Mouse (Mus musculus) MEL (cell line): ENCODE data around the gene Acot13. TPM values are rescaled to one million over a fixed set of nuclear protein-coding genes. Genes with fewer than 3 reads are reported as not detected.

Experiments
- DNase-seq: peaks from one replicate; pipeline ENCODE4 v3.0.0; 2011; ENCODE audit warnings: low read depth, low spot score
- H3K27ac ChIP-seq: 2 replicates; pipeline ENCODE4 v1.5.1; 2012; ENCODE audit warnings: low read depth, mild to moderate bottlenecking, control low read depth, low read length, moderate library complexity; ENCODE audit not compliant: control insufficient read depth
- H3K27me3 ChIP-seq, 2 experiments: fragments of 150-350 bp in 1 of 2; sonication (generic) in 1 of 2; 2 replicates each; pipeline ENCODE4 v1.6.1; 2012; ENCODE audit warnings: low read length in 2 of 2, mild to moderate bottlenecking in 2 of 2, improper control_type of control experiment in 1 of 2, moderate library complexity in 1 of 2; ENCODE audit not compliant: insufficient read depth in 2 of 2, control insufficient read depth in 1 of 2
- H3K36me3 ChIP-seq, 2 experiments: 2 replicates each; pipeline ENCODE4 v1.6.1; 2012 to 2014; ENCODE audit warnings: low read length in 2 of 2, improper control_type of control experiment in 1 of 2, inconsistent platforms in 1 of 2, mild to moderate bottlenecking in 1 of 2; ENCODE audit not compliant: insufficient read depth in 2 of 2, control insufficient read depth in 1 of 2
- H3K4me1 ChIP-seq, 2 experiments: fragments of 150-350 bp in 1 of 2; sonication (generic) in 1 of 2; 2 replicates each; pipeline ENCODE4 v1.6.1; 2012; ENCODE audit warnings: low read length in 2 of 2, improper control_type of control experiment in 1 of 2, mild to moderate bottlenecking in 1 of 2; ENCODE audit not compliant: insufficient read depth in 2 of 2, control insufficient read depth in 1 of 2
- H3K4me3 ChIP-seq, 2 experiments: fragments of 150-350 bp in 1 of 2; sonication (generic) in 1 of 2; 2 replicates each; pipeline ENCODE4 v1.5.1; 2012; ENCODE audit warnings: low read depth in 2 of 2, low read length in 2 of 2, mild to moderate bottlenecking in 2 of 2, moderate library complexity in 2 of 2, control low read depth in 1 of 2, improper control_type of control experiment in 1 of 2; ENCODE audit not compliant: control insufficient read depth in 1 of 2, insufficient read depth in 1 of 2
- H3K79me2 ChIP-seq: 2 replicates; pipeline ENCODE4 v1.6.1; 2012; ENCODE audit warnings: mild to moderate bottlenecking, low read length, moderate library complexity; ENCODE audit not compliant: control insufficient read depth, poor library complexity, insufficient read depth
- H3K9ac ChIP-seq: 2 replicates; pipeline ENCODE4 v1.6.1; 2012; ENCODE audit warnings: low read depth, mild to moderate bottlenecking, control low read depth, low read length, moderate library complexity; ENCODE audit not compliant: control insufficient read depth, poor library complexity, severe bottlenecking
- H3K9me3 ChIP-seq: fragments of 150-350 bp; sonication (generic); replicated peaks from 2 replicates; pipeline ENCODE4 v1.6.1; 2012; ENCODE audit warnings: mild to moderate bottlenecking, low read length, improper control_type of control experiment, moderate library complexity; ENCODE audit not compliant: insufficient read depth
- BHLHE40 ChIP-seq: IDR thresholded peaks from 2 replicates; pipeline ENCODE4 v1.6.1; 2012; ENCODE audit warnings: low read depth, mild to moderate bottlenecking, inconsistent platforms, low read length, improper control_type of control experiment, borderline replicate concordance
- EP300 ChIP-seq, 2 experiments: IDR thresholded peaks; 2 replicates each; pipeline ENCODE4 v1.6.1; 2011; ENCODE audit warnings: improper control_type of control experiment in 2 of 2, low read length in 2 of 2, low read depth in 1 of 2, mild to moderate bottlenecking in 1 of 2
- GABPA ChIP-seq: IDR thresholded peaks from 2 replicates; pipeline ENCODE4 v1.6.1; 2012; ENCODE audit warnings: low read depth, mild to moderate bottlenecking, inconsistent platforms, low read length, improper control_type of control experiment, moderate library complexity
- GATA1 ChIP-seq: IDR thresholded peaks from 2 replicates; pipeline ENCODE4 v1.6.1; 2011; ENCODE audit warnings: low read depth, low read length, improper control_type of control experiment
- HCFC1 ChIP-seq: IDR thresholded peaks from 2 replicates; pipeline ENCODE4 v1.6.1; 2012; ENCODE audit warnings: low read depth, mild to moderate bottlenecking, inconsistent platforms, low read length, improper control_type of control experiment, moderate library complexity
- KAT2A ChIP-seq: conservative IDR thresholded peaks from 2 replicates; pipeline ENCODE4 v1.6.1; 2012; ENCODE audit warnings: low read depth, low read length, improper control_type of control experiment, inconsistent platforms
- MAFK ChIP-seq: IDR thresholded peaks from 2 replicates; pipeline ENCODE4 v1.6.1; 2011; ENCODE audit warnings: low read depth, mild to moderate bottlenecking, low read length, improper control_type of control experiment, borderline replicate concordance
- MXI1 ChIP-seq: IDR thresholded peaks from 2 replicates; pipeline ENCODE4 v1.6.1; 2011; ENCODE audit warnings: mild to moderate bottlenecking, low read depth, low read length, improper control_type of control experiment
- NELFE ChIP-seq: IDR thresholded peaks from 2 replicates; pipeline ENCODE4 v1.6.1; 2011; ENCODE audit warnings: low read depth, low read length, improper control_type of control experiment
- NRF1 ChIP-seq: IDR thresholded peaks from 2 replicates; pipeline ENCODE4 v1.6.1; 2014; ENCODE audit warnings: low read depth, mild to moderate bottlenecking, inconsistent platforms, low read length, improper control_type of control experiment, moderate library complexity; ENCODE audit not compliant: poor library complexity, insufficient read depth, severe bottlenecking
- POLR2AphosphoS2 ChIP-seq: IDR thresholded peaks from 2 replicates; pipeline ENCODE4 v1.6.1; 2011; ENCODE audit warnings: low read length, improper control_type of control experiment
- POLR2AphosphoS5 ChIP-seq: IDR thresholded peaks from 2 replicates; pipeline ENCODE4 v1.6.1; 2012; ENCODE audit warnings: low read depth, borderline replicate concordance, mild to moderate bottlenecking, inconsistent platforms, low read length, moderate library complexity, mixed read lengths
- RCOR1 ChIP-seq: IDR thresholded peaks from 2 replicates; pipeline ENCODE4 v1.6.1; 2012; ENCODE audit warnings: low read depth, mild to moderate bottlenecking, inconsistent platforms, low read length, improper control_type of control experiment
- SIN3A ChIP-seq: IDR thresholded peaks from 2 replicates; pipeline ENCODE4 v1.6.1; 2012; ENCODE audit warnings: low read length, improper control_type of control experiment, inconsistent platforms
- TAL1 ChIP-seq: IDR thresholded peaks from 2 replicates; pipeline ENCODE4 v1.6.1; 2012; ENCODE audit warnings: mild to moderate bottlenecking, inconsistent platforms, low read length, moderate library complexity, mixed read lengths
- TBP ChIP-seq: IDR thresholded peaks from 2 replicates; pipeline ENCODE4 v1.8.0; 2011; ENCODE audit warnings: low read depth, low read length, improper control_type of control experiment
- UBTF ChIP-seq: IDR thresholded peaks from 2 replicates; pipeline ENCODE4 v1.6.1; 2012; ENCODE audit warnings: low read depth, mild to moderate bottlenecking, inconsistent platforms, low read length, improper control_type of control experiment, moderate library complexity, borderline replicate concordance; ENCODE audit not compliant: insufficient read depth
- ZMIZ1 ChIP-seq: IDR thresholded peaks from 2 replicates; pipeline ENCODE4 v1.6.1; 2012; ENCODE audit warnings: low read depth, mild to moderate bottlenecking, inconsistent platforms, low read length, improper control_type of control experiment, moderate library complexity
- polyA plus RNA-seq, 2 experiments: library from polyadenylated mRNA; stranded (reverse) in 1 of 2; unstranded in 1 of 2; fragments of >175 nt in 1 of 2; fragments of >200 nt in 1 of 2; gene quantifications; 2 replicates each; pipeline versions ENCODE4 v1.2.1 to v1.2.4; 2012; ENCODE audit warnings: low replicate concordance in 2 of 2, low read depth in 1 of 2; ENCODE audit not compliant: insufficient read length in 2 of 2, insufficient read depth in 1 of 2, missing spikeins in 1 of 2
- total RNA-seq: library from RNA; depleted of rRNA; stranded (reverse); fragments of 300-350 nt; gene quantifications from 2 replicates; pipeline ENCODE4 v1.2.3, GENCODE M21; 2012

Acot13 gene
- total and polyA plus RNA-seq, 3 experiments: 51.8 to 57.3 TPM; not detected in 1

GRCm38 (mm10) chr13:24792411-24793045, 38.8 kb downstream of the Acot13 start:
- Histone ChIP-seq H3K9ac (no peak overlapping the region), H3K9me3 (no peaks in the 10 kb centered on the region), H3K4me3 (no peak overlapping the region), H3K36me3 (peaks cover 0 to 4% of the 10 kb centered on the region in 2 experiments; a peak in 2 of 4 replicates), H3K4me1 (peaks cover 0 to 3% of the 10 kb centered on the region in 2 experiments; a peak in 2 of 4 replicates), H3K27ac (no peak overlapping the region), H3K27me3 (no peaks in the 10 kb centered on the region; a peak in 1 of 4 replicates), H3K79me2 (no peaks in the 10 kb centered on the region)
- TF ChIP-seq BHLHE40: no peak
- no peak for TF ChIP-seq HCFC1
- no peak for TF ChIP-seq TBP
- TF ChIP-seq EP300 (IDR thresholded peaks at IDR 0.05; ENCODE audit: low read depth in 1 of 2, low read length in 2 of 2): no peak
- TF ChIP-seq NRF1: no peak
- no peak for TF ChIP-seq KAT2A
- no peak for TF ChIP-seq POLR2AphosphoS5
- TF ChIP-seq ZMIZ1: no peak
- no peak for DNase-seq

GRCm38 (mm10) chr13:24791349-24791748, 40.0 kb downstream of the Acot13 start:
- no peak overlapping the region for H3K27ac ChIP-seq
- H3K36me3 ChIP-seq: peaks cover 0 to 7% of the 10 kb centered on the region in 2 experiments; a peak in 2 of 4 replicates
- no peaks in the 10 kb centered on the region; a peak in 1 of 4 replicates for H3K27me3 ChIP-seq
- TF ChIP-seq POLR2AphosphoS5 (no peak), TAL1 (peak; percentile 33), MXI1 (no peak)
- peak; percentile 54 for DNase-seq
- H3K9ac ChIP-seq: no peak overlapping the region
- H3K4me1 ChIP-seq: peaks cover 0 to 7% of the 10 kb centered on the region in 2 experiments; a peak in 2 of 4 replicates
- no peak overlapping the region for H3K4me3 ChIP-seq
- no peaks in the 10 kb centered on the region for H3K79me2 ChIP-seq
- H3K9me3 ChIP-seq: no peaks in the 10 kb centered on the region

GRCm38 (mm10) chr13:24787477-24787876, 43.9 kb downstream of the Acot13 start:
- peaks cover 4 to 19% of the 10 kb centered on the region in 2 experiments for H3K4me1 ChIP-seq
- no peak overlapping the region for H3K9ac ChIP-seq
- no peak overlapping the region for H3K4me3 ChIP-seq
- H3K36me3 ChIP-seq: peaks cover 0 to 10% of the 10 kb centered on the region in 2 experiments; a peak in 2 of 4 replicates
- no peak for DNase-seq
- H3K79me2 ChIP-seq: no peaks in the 10 kb centered on the region
- no peaks in the 10 kb centered on the region for H3K9me3 ChIP-seq
- H3K27ac ChIP-seq: no peak overlapping the region
- no peaks in the 10 kb centered on the region for H3K27me3 ChIP-seq
- no peak for TF ChIP-seq EP300 (IDR thresholded peaks at IDR 0.05; ENCODE audit: low read depth in 1 of 2, low read length in 2 of 2)
- no peak for TF ChIP-seq RCOR1
- TF ChIP-seq UBTF: no peak
- TF ChIP-seq MAFK: no peak
- no peak for TF ChIP-seq NELFE
- TF ChIP-seq TAL1: no peak
- no peak for TF ChIP-seq POLR2AphosphoS2
- TF ChIP-seq SIN3A: no peak
- TF ChIP-seq TBP: no peak
- no peak for TF ChIP-seq GATA1
- TF ChIP-seq GABPA: no peak
- TF ChIP-seq, all 39 proteins: peak for 0
